Mouse (Mus musculus): Measurements from ENCODE around the gene Exosc10.

Exosc10 gene

DNA sequence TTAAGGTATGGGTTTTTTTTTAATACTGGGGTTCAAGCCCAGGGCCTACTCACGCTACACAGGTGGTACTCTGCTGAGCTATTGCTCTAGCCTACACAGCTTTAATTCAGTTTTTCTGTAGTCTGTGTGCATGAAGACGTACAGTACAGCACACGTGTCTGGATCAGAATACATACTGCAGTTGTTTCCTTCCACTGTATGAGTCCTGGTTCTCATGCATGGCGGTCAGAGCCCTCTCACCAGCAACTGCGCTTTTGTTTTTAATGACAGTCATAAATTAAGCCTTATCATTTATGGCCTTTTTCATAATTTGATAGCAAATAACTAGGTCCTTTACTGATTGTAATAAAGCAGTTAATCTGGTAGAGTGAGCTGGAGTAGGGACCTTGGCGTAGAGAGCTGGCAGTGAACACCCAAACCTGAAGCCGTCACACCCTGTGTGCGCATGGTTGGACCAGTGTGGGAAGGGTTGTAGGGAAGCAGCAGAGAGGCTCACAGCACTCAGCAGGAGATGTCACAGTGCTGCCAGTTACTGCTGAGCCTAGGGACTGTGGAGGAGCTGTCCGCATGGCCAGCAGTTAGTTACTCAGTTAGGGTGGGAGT is 12.6 kb downstream of the Exosc10 start:
- no peak for DNase-seq (ENCODE audit: extremely low read depth, low read depth, low spot score)

DNA sequence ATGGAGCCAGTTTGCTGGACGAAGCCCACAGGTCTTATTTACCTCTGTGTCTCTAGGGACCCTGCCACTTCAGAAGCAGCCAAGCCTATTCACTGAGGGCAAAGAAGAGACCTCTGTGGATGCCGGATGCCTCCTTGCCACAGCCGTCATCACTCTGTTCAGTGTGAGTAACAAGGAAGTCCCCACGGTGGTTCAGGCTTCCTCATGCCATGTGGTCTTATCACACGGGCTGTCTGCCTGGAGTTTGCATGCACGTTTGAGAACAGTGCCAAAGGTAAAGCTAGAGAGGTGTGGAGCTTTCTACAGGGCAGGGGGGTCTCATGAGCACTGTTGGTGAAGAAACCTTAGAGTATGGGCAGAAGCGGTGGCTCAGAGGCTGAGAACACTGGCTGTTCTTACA is 15.0 kb downstream of the Exosc10 start:
- no peak for DNase-seq (ENCODE audit: extremely low read depth, low read depth, low spot score)

DNA sequence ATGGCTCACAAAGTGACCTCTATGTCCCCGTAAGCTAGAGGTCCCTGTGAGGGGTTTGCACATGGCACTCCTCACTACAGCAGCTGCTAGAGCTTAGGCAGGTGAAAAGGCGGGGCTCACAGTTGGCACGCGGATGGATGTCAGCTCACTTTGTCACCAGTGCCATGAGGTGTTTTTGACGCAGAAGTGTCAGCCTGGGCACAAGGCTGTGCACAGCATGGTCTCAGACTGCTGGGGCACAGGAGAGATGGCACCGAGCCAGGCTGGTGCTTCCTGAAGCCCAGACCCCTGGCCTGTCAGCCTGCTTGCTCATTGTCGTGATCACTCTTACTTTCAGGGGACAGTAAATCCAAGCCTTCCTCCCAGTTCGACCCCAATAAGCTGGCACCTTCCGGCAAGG is 22.5 kb downstream of the Exosc10 start:
- DNase-seq (ENCODE audit: extremely low read depth, low read depth, low spot score), result no peak

DNA sequence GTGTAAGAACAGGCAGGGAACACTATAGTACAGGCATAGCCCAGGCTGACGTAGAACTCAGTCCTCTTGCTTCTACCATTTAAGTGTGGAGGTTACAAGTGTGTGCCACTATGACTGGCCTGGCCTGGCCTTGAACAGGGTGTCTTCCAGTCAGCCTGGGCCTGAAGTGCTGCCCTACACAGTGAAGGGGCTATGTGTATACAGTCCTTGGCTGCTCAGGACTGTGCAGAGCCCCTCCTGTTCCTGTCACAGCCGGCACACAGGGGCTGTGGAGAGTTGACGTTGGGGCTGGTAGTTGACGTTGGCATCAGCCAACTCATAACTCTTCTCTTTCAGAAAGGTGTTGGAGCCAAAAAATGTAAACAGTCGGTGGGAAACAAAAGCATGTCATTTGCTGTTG is 23.2 kb downstream of the Exosc10 start:
- DNase-seq (ENCODE audit: extremely low read depth, low read depth, low spot score), result no peak

DNA sequence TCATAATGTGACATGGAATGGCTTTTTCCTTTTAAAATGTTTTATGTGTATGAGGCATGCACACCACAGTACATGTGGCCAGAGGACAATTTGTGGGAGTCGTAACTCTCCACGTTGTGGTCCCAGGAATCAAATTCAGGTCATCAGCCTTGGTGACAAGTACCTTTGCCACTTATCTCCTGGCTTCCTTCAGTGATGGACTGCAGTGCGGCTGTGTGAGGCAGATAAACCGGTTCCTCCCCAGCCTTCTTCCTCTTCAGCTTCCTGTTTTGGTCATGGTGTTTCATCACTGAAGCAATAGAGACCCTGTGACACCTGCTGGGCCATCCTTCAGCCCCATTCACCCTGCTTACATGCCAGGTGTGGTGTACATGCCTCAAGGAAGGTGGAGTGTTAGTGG is 25.0 kb downstream of the Exosc10 start:
- no peak for DNase-seq (ENCODE audit: extremely low read depth, low read depth, low spot score)

DNA sequence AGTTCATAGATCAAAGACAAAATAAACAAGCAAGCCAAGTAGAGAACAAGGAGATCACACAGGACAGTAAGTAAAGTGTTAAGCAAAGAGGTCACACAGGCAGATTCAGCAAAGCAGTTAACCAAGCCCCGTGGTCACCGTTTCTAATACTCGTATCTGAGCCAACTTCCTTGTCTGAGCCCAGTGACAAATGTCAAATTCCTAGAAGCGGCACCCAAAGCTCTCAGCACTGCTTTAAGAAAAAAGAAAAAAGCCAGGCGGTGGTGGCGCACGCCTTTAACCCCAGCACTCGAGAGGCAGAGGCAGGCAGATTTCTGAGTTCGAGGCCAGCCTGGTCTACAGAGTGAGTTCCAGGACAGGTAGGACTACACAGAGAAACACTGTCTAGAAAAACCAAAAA is 28.4 kb downstream of the Exosc10 start:
- no peak for DNase-seq (ENCODE audit: extremely low read depth, low read depth, low spot score)

DNA sequence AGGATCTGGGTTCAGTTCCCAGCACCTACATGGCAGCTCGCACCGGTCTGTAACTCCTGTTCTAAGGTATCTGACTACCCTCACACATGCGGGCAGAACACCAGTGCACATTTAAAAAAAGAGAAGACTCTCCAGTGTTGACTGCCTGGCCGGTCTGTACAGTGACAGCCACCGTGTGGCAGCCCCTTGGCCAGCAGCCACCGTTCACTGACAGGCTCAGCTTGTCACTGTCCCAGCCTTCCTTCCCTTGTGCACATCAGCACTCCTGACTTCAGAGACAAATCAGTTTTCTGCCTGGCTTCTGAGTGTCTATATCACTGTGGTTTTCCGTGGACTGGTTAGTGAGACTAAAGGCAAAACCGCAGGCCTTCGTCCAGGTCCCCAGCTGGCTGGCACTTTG is 30.6 kb downstream of the Exosc10 start:
- DNase-seq (ENCODE audit: extremely low read depth, low read depth, low spot score), result no peak

DNA sequence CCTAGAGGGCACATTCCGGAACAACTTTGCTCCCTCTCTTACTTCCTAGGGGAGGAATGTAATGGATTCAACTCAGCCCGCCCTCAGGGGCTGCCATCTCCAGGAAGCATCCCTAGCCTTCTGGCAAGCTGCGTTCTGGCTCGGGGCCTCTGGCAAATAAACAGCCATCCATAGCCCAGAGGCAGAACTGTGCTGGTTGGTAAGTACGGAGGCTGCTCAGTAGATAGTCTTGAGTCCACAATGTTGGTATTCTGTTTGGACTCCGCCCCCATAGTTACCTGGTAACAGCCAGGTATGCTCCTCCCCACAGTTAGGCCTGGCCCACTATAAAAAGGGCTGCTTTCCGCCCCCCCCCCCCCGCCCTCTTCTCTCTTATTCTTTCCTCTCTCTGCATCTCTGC is 31.3 kb downstream of the Exosc10 start:
- no peak for DNase-seq (ENCODE audit: extremely low read depth, low read depth, low spot score)

DNA sequence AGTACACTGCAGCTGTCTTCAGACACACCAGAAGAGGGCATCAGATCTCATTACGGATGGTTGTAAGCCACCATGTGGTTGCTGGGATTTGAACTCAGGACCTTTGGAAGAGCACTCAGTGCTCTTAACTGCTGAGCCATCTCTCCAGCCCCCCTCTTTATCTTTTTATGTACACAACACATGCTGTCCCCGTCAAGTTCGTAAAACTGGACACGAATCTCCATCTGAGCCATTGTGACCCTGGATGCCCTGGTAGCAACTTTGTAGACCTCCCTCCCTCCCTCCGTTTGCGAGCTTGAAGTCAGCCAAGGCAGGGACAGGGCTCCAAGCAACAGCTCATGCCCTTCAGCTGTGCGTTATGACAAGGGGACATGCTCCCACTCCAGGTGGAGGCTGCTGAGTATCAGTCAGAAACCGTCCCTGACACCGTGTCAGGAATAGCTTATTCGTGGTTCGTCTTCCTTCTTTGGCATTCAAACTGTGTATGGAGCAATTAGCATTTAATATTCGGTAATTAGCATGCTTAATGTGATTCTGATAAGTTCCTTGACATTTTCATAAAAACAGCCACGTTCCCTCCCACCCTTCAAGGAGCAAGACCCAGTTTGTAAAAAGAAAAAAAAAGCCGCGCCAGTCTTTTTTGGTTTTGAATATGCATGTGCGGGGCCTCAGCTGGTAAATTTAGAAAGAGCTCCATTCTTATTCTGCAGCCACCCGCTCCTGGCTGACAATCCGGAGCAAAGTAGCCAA is 32.4 kb downstream of the Exosc10 start:
- DNase-seq (ENCODE audit: extremely low read depth, low read depth, low spot score), result no peak

DNA sequence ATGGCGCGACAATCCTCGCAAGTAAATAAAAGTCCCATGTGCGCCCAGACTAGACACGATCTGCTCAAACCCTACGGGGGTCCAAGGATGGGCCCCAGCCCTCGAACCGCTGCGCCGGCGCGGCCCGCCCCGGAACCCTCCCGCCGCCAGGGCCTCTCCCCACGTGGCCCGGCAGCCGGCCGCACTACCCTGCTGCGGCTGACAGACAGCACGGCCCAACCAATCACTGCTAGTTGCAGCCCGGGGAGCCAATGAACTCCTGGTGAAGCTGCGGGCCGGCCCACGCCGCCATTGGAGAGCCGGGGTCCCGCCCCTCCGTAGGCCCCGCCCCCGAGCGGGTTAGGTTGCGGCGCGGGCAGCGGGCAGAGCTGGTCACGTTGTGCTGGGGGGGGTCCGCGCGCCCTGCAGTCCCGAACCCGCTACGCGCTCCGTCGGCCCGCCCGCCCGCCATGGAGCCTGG is 33.0 kb downstream of the Exosc10 start, which contains the start of gene Srm:
Srm (plus strand) TSS at position 333 of the 460 bp plus-strand sequence.
- DNase-seq (ENCODE audit: extremely low read depth, low read depth, low spot score), result peak; percentile 63

DNA sequence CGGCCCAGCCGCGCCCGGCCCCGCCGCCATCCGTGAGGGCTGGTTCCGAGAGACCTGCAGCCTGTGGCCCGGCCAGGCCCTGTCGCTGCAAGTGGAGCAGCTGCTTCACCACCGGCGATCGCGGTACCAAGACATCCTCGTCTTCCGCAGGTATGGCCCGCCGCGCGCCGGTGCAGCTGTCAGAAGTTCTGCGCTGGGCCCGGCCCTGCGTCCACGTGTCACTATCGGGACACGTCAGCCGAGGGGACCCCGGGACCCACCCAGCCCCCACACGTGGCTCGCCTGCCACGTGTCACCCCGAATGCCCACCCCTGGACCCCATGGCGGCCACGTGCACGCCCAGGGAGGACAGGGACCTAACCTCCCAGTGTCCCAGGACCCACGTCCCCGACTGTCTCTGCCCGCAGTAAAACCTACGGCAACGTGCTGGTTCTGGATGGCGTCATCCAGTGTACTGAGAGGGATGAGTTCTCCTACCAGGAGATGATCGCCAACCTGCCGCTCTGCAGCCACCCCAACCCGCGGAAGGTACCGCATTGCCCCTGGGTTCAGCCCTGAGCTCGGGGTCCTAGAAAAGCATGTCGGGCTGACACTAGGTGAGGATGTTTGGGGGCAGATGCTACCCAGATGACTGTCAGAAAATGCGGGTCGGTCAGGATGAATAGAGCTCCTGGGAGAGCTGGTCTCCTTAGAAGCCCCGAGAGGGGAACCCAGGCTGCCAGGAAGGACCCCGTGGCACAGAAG is 33.6 kb downstream of the Exosc10 start:
- no peak for DNase-seq (ENCODE audit: extremely low read depth, low read depth, low spot score)

DNA sequence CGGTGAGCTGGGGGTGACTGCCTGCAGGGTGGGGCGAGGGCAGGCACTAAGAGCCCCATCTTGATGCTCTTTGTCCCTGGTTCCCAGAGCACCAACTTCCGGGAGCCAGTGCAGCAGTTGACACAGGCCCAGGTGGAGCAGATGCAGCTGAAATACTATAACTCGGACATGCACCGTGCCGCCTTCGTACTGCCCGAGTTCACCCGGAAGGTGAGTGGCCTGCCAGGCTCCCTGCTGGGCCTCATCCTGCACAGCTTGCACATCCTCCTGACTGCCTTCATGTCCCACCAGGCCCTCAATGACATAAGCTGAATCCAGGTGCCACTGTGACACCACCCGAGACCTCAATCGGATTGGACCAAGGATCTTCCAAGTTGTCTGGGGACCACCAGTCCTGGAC is 35.8 kb downstream of the Exosc10 start:
- no peak for DNase-seq (ENCODE audit: extremely low read depth, low read depth, low spot score)

DNA sequence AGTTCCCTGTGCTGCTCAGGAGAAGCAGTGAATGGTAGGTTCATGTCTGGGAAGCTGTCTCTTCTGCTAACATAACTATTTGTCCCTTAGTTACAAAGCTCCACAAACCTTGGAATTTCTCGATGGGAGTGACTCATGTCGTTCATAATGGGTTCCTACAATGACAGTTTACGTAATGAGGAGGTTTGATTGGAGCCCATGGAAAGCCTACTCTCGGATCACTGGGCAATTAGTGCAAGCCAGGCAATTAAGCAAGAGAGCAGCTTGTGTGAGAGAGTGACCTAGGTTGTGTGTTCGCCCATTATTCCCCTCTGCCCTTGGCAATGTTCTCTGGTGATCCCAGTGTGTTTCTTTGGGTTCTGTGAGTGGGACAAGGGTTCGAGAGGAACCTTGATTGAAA is 37.7 kb downstream of the Exosc10 start:
- DNase-seq (ENCODE audit: extremely low read depth, low read depth, low spot score), result peak; percentile 45

DNA sequence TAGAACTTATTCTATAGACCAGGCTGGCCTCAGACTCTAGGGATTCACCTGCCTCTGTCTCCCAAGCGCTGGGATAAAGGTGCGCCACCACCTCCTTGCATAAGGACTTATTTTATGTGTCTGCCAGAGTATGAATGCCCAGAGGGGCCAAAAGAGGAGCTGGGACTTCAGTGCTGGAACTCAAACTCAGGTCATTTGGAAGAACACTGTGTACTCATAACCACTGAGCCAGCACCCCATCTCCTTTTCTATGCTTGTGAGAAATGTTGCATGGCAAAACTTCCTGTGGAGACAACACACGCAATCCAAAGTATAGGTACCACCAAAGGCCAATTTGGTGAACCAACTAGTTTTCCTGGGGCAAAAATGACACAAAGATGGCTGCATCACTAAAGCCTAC is 38.5 kb downstream of the Exosc10 start:
- DNase-seq (ENCODE audit: extremely low read depth, low read depth, low spot score), result peak; percentile 93

DNA sequence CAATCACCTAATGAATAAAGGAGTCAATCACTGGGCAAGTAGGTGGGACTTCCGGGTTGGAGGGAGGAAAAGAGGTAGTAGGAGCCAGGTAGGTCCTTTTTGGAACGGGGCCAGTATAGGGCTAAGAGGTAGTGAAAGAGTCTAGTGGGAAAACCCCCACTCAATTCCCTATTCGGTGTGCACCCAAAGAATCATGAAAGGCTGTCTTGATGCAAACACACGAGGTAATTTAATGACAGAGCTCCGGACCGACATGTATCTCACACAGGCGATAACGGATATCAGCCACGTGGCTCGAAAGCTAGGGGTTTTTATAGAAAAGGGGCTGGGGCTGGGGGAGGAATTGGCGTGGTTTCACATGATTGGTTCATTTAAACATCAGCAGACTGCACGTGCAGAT is 40.6 kb downstream of the Exosc10 start:
- DNase-seq (ENCODE audit: extremely low read depth, low read depth, low spot score), result no peak

DNA sequence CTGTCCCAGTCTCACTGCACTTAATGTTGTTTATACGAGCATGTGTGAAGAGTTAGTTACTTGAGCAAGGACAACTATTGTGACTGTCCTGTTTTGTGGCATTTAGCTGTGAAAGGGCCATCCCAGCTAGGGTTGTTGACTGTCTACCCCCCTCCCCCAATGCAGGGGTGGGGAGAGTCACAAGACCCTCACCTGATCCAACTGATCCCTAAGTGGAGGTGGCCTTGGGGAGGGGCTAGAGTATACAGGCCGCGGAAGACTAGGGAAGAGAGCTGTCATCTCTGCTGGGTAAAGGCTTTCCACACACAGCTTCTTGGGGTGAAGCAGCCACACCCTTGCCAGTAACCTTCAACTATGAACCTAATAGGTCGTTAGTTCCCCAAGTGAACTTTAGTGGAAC is 42.1 kb downstream of the Exosc10 start:
- DNase-seq (ENCODE audit: extremely low read depth, low read depth, low spot score), result no peak

DNA sequence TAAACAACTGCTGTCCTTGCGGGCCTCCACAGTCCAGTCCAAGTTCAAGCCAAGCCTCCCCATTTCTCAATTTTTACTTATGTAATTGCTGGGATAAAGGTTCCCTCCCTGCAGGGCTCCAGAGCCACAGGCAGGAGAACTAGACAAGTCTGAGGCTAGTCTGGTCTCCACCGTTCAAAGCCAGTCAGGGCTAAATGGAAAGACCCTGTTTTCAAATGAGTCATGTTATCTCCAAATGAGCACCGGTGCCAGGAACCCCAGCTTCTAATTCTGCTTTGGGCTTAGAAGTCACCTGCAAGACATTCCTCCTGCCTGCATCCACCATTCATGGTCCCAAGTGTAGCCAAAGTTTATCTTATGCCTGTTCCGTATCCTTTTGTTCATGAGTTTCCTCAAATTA is 43.6 kb downstream of the Exosc10 start:
- no peak for DNase-seq (ENCODE audit: extremely low read depth, low read depth, low spot score)

DNA sequence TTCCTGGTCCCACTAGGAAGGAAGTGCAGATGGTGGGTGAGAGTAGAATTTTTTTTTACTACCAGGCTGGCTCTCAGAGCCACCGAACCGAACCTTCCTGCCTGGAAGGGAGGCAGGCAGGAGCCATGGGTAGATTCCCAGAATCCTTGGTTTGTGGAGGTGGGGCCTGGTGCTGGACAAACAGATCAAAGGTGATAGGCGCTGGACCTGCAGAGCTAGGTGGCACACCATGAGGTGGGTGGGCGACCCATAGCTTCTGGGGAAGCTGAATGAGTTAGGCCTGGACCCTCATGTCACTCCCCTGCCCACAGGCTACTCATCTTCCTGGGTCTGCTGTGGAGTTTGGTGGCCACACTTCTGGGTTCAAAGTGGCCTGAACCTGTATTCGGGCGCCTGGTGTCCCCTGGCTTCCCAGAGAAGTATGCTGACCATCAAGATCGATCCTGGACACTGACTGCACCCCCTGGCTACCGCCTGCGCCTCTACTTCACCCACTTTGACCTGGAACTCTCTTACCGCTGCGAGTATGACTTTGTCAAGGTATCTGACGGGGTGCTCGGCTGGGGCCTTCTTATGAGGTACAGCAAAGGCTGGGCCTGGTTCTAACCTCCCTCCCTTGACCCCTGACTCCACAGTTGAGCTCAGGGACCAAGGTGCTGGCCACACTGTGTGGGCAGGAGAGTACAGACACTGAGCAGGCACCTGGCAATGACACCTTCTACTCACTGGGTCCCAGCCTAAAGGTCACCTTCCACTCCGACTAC is 44.3 kb downstream of the Exosc10 start, which contains the start of gene Masp2:
Masp2 (plus strand) TSS at position 198 of the 764 bp plus-strand sequence.
- no peak for DNase-seq (ENCODE audit: extremely low read depth, low read depth, low spot score)

DNA sequence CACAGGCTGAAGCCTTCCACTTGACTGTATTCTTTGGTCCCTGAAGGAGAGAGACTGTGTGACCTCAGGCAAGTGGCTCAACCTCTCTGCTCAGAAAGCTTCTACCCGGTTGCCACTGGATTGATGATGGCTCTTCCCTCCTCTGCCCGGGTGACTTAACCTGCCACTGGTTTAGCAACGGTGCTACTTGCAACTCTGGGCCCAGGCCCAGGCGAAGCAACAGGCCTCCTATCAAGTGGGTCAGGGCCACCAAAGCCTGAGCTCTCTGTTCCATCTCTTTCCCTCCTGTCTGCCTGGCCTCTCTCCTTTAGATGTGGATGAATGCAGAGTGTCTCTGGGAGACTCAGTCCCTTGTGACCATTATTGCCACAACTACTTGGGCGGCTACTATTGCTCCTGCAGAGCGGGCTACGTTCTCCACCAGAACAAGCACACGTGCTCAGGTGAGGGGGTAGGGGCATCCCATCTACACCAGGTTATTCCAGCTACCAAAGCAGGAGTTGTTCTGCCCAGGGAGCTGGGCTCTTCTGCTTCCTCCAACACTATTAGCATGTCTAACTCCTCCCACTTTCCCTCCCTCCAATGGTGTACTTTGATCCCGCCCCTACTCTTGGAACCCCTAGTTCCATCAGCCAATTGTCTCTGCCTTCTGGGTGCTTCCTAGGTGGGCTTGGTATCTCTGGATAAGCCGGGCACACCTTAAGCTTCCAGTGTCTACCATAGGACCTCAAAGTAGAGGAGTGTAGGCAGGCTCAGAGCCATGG is 45.3 kb downstream of the Exosc10 start:
- DNase-seq (ENCODE audit: extremely low read depth, low read depth, low spot score), result no peak

DNA sequence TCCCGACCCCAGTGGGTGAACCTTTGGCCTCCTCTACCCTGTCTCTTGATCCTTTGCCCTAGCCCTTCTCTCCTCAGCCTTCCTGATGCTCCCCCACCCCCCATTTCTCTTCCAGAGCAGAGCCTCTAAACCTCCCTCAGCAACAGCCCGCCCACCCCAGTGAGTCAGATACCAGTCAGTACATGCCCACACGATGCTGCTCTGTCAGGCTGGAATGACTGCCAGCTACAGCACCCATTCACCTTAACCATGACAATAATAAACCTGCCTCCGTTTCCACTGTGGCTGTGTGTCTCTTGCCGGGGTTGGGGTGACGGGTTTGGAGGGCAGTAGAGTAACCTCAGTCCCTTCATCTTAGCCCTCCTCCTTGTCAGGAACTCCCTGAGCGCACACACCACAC is 45.9 kb downstream of the Exosc10 start:
- no peak for DNase-seq (ENCODE audit: extremely low read depth, low read depth, low spot score)

Data from fat pad, adult 2 months (tissue).